Mouse (Mus musculus): Measurements from ENCODE around the gene Slc22a13. TPM values are rescaled to one million over a fixed set of nuclear protein-coding genes. Genes with fewer than 3 reads are reported as not detected.

The Slc22a13 gene
- polyA plus RNA-seq, 1 experiment = 0.10 TPM

GRCm38 (mm10) chr9:119155826-119156225, 53.1 kb downstream of the Slc22a13 start:
- peak; percentile 29 for DNase-seq (ENCODE audit: low read depth)
- no peak for TF ChIP-seq POLR2A (IDR thresholded peaks at IDR 0.05; ENCODE audit: borderline replicate concordance, extremely low read depth, insufficient read depth, insufficient read length, poor library complexity, severe bottlenecking)

- no peak for DNase-seq (ENCODE audit: low read depth)
- TF ChIP-seq POLR2A (IDR thresholded peaks at IDR 0.05; ENCODE audit: borderline replicate concordance, extremely low read depth, insufficient read depth, insufficient read length, poor library complexity, severe bottlenecking) (no peak), CTCF (IDR thresholded peaks at IDR 0.05; ENCODE audit: borderline replicate concordance, extremely low read depth, insufficient read depth, insufficient read length) (no peak)
Measured at GRCm38 (mm10) chr9:119155416-119155815, 53.5 kb downstream of the Slc22a13 start.

- no peak for DNase-seq (ENCODE audit: low read depth)
- no peak for TF ChIP-seq POLR2A (IDR thresholded peaks at IDR 0.05; ENCODE audit: borderline replicate concordance, extremely low read depth, insufficient read depth, insufficient read length, poor library complexity, severe bottlenecking)
- no peak for TF ChIP-seq CTCF (IDR thresholded peaks at IDR 0.05; ENCODE audit: borderline replicate concordance, extremely low read depth, insufficient read depth, insufficient read length)
Measured at GRCm38 (mm10) chr9:119151751-119152150, 57.1 kb downstream of the Slc22a13 start.

- TF ChIP-seq POLR2A (IDR thresholded peaks at IDR 0.05; ENCODE audit: borderline replicate concordance, extremely low read depth, insufficient read depth, insufficient read length, poor library complexity, severe bottlenecking) (no peak), CTCF (IDR thresholded peaks at IDR 0.05; ENCODE audit: borderline replicate concordance, extremely low read depth, insufficient read depth, insufficient read length) (no peak)
- peak; percentile 35 for DNase-seq (ENCODE audit: low read depth)
Measured at GRCm38 (mm10) chr9:119149601-119150000, 59.3 kb downstream of the Slc22a13 start.

GRCm38 (mm10) chr9:119146098-119146770, 62.7 kb downstream of the Slc22a13 start:
- TF ChIP-seq CTCF (IDR thresholded peaks at IDR 0.05; ENCODE audit: borderline replicate concordance, extremely low read depth, insufficient read depth, insufficient read length) (no peak), POLR2A (IDR thresholded peaks at IDR 0.05; ENCODE audit: borderline replicate concordance, extremely low read depth, insufficient read depth, insufficient read length, poor library complexity, severe bottlenecking) (no peak)
- DNase-seq (ENCODE audit: low read depth) = peak; percentile 13

- TF ChIP-seq CTCF (IDR thresholded peaks at IDR 0.05; ENCODE audit: borderline replicate concordance, extremely low read depth, insufficient read depth, insufficient read length) (no peak), POLR2A (IDR thresholded peaks at IDR 0.05; ENCODE audit: borderline replicate concordance, extremely low read depth, insufficient read depth, insufficient read length, poor library complexity, severe bottlenecking) (no peak)
- no peak for DNase-seq (ENCODE audit: low read depth)
Measured at GRCm38 (mm10) chr9:119145638-119146037, 63.3 kb downstream of the Slc22a13 start.

- TF ChIP-seq CTCF (IDR thresholded peaks at IDR 0.05; ENCODE audit: borderline replicate concordance, extremely low read depth, insufficient read depth, insufficient read length) = no peak
- TF ChIP-seq POLR2A (IDR thresholded peaks at IDR 0.05; ENCODE audit: borderline replicate concordance, extremely low read depth, insufficient read depth, insufficient read length, poor library complexity, severe bottlenecking) = no peak
- DNase-seq (ENCODE audit: low read depth) = no peak
Measured at GRCm38 (mm10) chr9:119145137-119145536, 63.8 kb downstream of the Slc22a13 start.

- DNase-seq (ENCODE audit: low read depth) = peak; percentile 53
- no peak for TF ChIP-seq POLR2A (IDR thresholded peaks at IDR 0.05; ENCODE audit: borderline replicate concordance, extremely low read depth, insufficient read depth, insufficient read length, poor library complexity, severe bottlenecking)
- TF ChIP-seq CTCF (IDR thresholded peaks at IDR 0.05; ENCODE audit: borderline replicate concordance, extremely low read depth, insufficient read depth, insufficient read length) = no peak
Measured at GRCm38 (mm10) chr9:119144696-119145095, 64.2 kb downstream of the Slc22a13 start.

GRCm38 (mm10) chr9:119143372-119143771, 65.5 kb downstream of the Slc22a13 start:
- no peak for DNase-seq (ENCODE audit: low read depth)
- TF ChIP-seq CTCF (IDR thresholded peaks at IDR 0.05; ENCODE audit: borderline replicate concordance, extremely low read depth, insufficient read depth, insufficient read length) (no peak), POLR2A (IDR thresholded peaks at IDR 0.05; ENCODE audit: borderline replicate concordance, extremely low read depth, insufficient read depth, insufficient read length, poor library complexity, severe bottlenecking) (no peak)

Other genes with a start within 250 kb of the Slc22a13 start
- gene Vill, start 156.3 kb downstream of the Slc22a13 start, polyA plus RNA-seq (2012; rRNA removed) = 5.0 and 6.5 TPM in 2 replicates
- gene Plcd1, start 115.6 kb downstream of the Slc22a13 start, polyA plus RNA-seq (2012; rRNA removed) = 20.4 and 25.0 TPM in 2 replicates
- 0.92 and 2.2 TPM in 2 replicates for gene Dlec1, start 106.6 kb downstream of the Slc22a13 start, polyA plus RNA-seq (2012; rRNA removed)
- 1.4 and 2.1 TPM in 2 replicates for gene Acaa1b, start 52.0 kb downstream of the Slc22a13 start, polyA plus RNA-seq (2012; rRNA removed)
- not detected in 2 replicates for gene Gm47289, start 49.9 kb downstream of the Slc22a13 start, polyA plus RNA-seq (2012; rRNA removed)
- 53.8 and 55.0 TPM in 2 replicates for gene Oxsr1, start 113.3 kb upstream of the Slc22a13 start, polyA plus RNA-seq (2012; rRNA removed)
- gene Acaa1a, start 130.6 kb upstream of the Slc22a13 start, polyA plus RNA-seq (2012; rRNA removed) = 132 and 164 TPM in 2 replicates
- gene Myd88, start 132.3 kb upstream of the Slc22a13 start, polyA plus RNA-seq (2012; rRNA removed) = 3.1 and 4.4 TPM in 2 replicates
- gene Xylb, start 148.3 kb upstream of the Slc22a13 start, polyA plus RNA-seq (2012; rRNA removed) = 5.2 and 6.3 TPM in 2 replicates
- 0.04 and 0.05 TPM in 2 replicates for gene Slc22a14, start 156.5 kb upstream of the Slc22a13 start, polyA plus RNA-seq (2012; rRNA removed)
- 22.1 and 32.1 TPM in 2 replicates for gene Acvr2b, start 193.0 kb upstream of the Slc22a13 start, polyA plus RNA-seq (2012; rRNA removed)
- 21.4 and 25.7 TPM in 2 replicates for gene Exog, start 235.8 kb upstream of the Slc22a13 start, polyA plus RNA-seq (2012; rRNA removed)

Measured in brain, embryonic 14.5 days (tissue).